Mouse (Mus musculus) cortical plate, adult 2 months (tissue): Measurements from ENCODE around the gene Cyp2c39. TPM values are rescaled to one million over a fixed set of nuclear protein-coding genes. Genes with fewer than 3 reads are reported as not detected.
"Not testable (repeated sequence)": the region's sequence is repeated elsewhere in the genome, so short reads cannot be mapped to it uniquely, and the experiment has no call there.

ENCODE experiments used
- H3K27ac ChIP-seq: fragments of 200-500 bp; 2 replicates; pipeline ENCODE4 v1.5.1; 2012; ENCODE audit warnings: low read length, control low read depth, inconsistent platforms; ENCODE audit not compliant: insufficient read depth
- H3K4me1 ChIP-seq: fragments of 200-500 bp; 2 replicates; pipeline ENCODE4 v1.6.1; 2011; ENCODE audit warnings: low read length; ENCODE audit not compliant: control insufficient read depth, insufficient read depth
- H3K4me3 ChIP-seq: fragments of 200-500 bp; 2 replicates; pipeline ENCODE4 v1.5.1; 2011; ENCODE audit warnings: mild to moderate bottlenecking, low read length, control low read depth; ENCODE audit not compliant: insufficient read depth
- CTCF ChIP-seq: fragments of 200-500 bp; IDR thresholded peaks from 2 replicates; pipeline ENCODE4 v1.5.1; 2011; ENCODE audit warnings: mild to moderate bottlenecking, control low read depth, low read length; ENCODE audit not compliant: insufficient read depth; ENCODE audit errors: extremely low read depth
- POLR2A ChIP-seq: fragments of 200-500 bp; IDR thresholded peaks from 2 replicates; pipeline ENCODE4 v1.6.1; 2011; ENCODE audit warnings: mild to moderate bottlenecking, low read length, control low read depth; ENCODE audit not compliant: insufficient read depth; ENCODE audit errors: extremely low read depth
- polyA plus RNA-seq: library from polyadenylated mRNA; depleted of rRNA; stranded (reverse); fragments of >200 nt; gene quantifications from 2 replicates; pipeline ENCODE4 v1.2.3, GENCODE M21; 2012; rRNA removed

Gene Cyp2c39
- not detected in 2 replicates for polyA plus RNA-seq

GRCm38 (mm10) chr19:39510534-39510933 is at the start of gene Cyp2c39:
Cyp2c39 (plus strand) TSS chr19:39510862.
- Histone ChIP-seq H3K4me3 (no peak within 1 kb of the TSS), H3K27ac (no peak within 1 kb of the TSS), H3K4me1 (no peaks in the 10 kb centered on the region)
- TF ChIP-seq POLR2A (no peak), CTCF (no peak)

GRCm38 (mm10) chr19:39462941-39463340 is 47.7 kb upstream of the Cyp2c39 start, which contains the start of gene Cyp2c38:
Cyp2c38 (minus strand) TSS chr19:39463075.
- TF ChIP-seq CTCF (no peak), POLR2A (no peak)
- Histone ChIP-seq H3K27ac (no peak within 1 kb of the TSS), H3K4me1 (no peaks in the 10 kb centered on the region), H3K4me3 (no peak within 1 kb of the TSS)

- TF ChIP-seq POLR2A (no peak), CTCF (no peak)
- Histone ChIP-seq H3K4me3 (no peak overlapping the region), H3K27ac (no peak overlapping the region), H3K4me1 (no peaks in the 10 kb centered on the region)
Observed at GRCm38 (mm10) chr19:39463923-39464322, 46.7 kb upstream of the Cyp2c39 start.

- H3K27ac ChIP-seq, H3K4me3 ChIP-seq, H3K4me1 ChIP-seq: not testable (repeated sequence)
Observed at GRCm38 (mm10) chr19:39483961-39484360, 26.7 kb upstream of the Cyp2c39 start.

- Histone ChIP-seq H3K27ac (no peak overlapping the region), H3K4me1 (no peaks in the 10 kb centered on the region), H3K4me3 (no peak overlapping the region)
- no peak for TF ChIP-seq CTCF
- TF ChIP-seq POLR2A = no peak
Observed at GRCm38 (mm10) chr19:39506341-39506740, 4.3 kb upstream of the Cyp2c39 start.

- Histone ChIP-seq H3K27ac (no peak overlapping the region), H3K4me1 (no peaks in the 10 kb centered on the region), H3K4me3 (no peak overlapping the region)
- TF ChIP-seq POLR2A (no peak), CTCF (no peak)
Observed at GRCm38 (mm10) chr19:39509533-39509932, 1.1 kb upstream of the Cyp2c39 start.

Other genes with a start within 250 kb of the Cyp2c39 start
- gene Cyp2c29, start 241.5 kb upstream of the Cyp2c39 start, polyA plus RNA-seq = not detected in 2 replicates
- gene Cyp2c38, start 47.8 kb upstream of the Cyp2c39 start, polyA plus RNA-seq = not detected in 2 replicates
- gene Cyp2c67, start 138.2 kb downstream of the Cyp2c39 start, polyA plus RNA-seq = not detected in 2 replicates
- gene Cyp2c68, start 230.2 kb downstream of the Cyp2c39 start, polyA plus RNA-seq = not detected in 2 replicates